35 mouse cellular contexts compared by ENCODE assay signal in the genomic region with DNA sequence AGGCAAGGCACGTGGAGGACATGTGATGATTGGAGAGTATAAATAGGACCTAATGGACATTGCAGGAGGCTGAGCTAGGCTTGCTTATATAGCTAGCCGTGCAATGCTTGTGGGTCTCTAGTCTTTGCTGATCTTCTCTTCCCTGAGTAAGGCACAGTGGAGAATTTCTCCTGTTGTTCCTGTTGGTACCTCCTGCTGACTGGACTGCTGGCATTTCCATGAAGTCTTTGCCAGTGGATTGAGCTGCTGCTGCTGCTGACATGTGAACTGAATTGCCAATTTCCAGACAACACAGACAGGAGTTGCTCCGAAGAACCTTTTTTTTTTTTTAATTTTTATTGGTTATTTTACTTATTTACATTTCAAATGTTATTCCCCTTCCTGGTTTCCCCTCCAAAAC. TPM values are rescaled to one million over a fixed set of nuclear protein-coding genes. Genes with fewer than 3 reads are reported as not detected.
"Had no signal": no experiment of that assay in that cellular context is flagged by ENCODE, and none has a peak within 500 bp of the region (broad histone marks: within the 10 kb centered on the region; RNA-seq: fewer than 3 reads in every experiment).

No protein-coding gene starts in this region.

- H3K4me3 ChIP-seq: limb, embryonic 10.5 days; limb, embryonic 12.5 days; limb, embryonic 13.5 days; limb, embryonic 15.5 days; liver, embryonic 12.5 days; liver, embryonic 13.5 days; liver, embryonic 15.5 days; lung, embryonic 15.5 days; megakaryocyte, embryonic 14.5 days; midbrain, embryonic 10.5 days; midbrain, embryonic 12.5 days; midbrain, embryonic 13.5 days; midbrain, embryonic 15.5 days; myocyte; neural tube, embryonic 12.5 days; neural tube, embryonic 13.5 days had no signal

- H3K4me1 ChIP-seq: limb, embryonic 10.5 days; limb, embryonic 12.5 days; limb, embryonic 13.5 days; limb, embryonic 15.5 days; liver, embryonic 12.5 days; liver, embryonic 13.5 days; liver, embryonic 15.5 days; lung, embryonic 15.5 days; megakaryocyte, embryonic 14.5 days; midbrain, embryonic 10.5 days; midbrain, embryonic 12.5 days; midbrain, embryonic 13.5 days; midbrain, embryonic 15.5 days; neural tube, embryonic 12.5 days; neural tube, embryonic 13.5 days had no signal

- H3K27me3 ChIP-seq: limb, embryonic 12.5 days; limb, embryonic 15.5 days; liver, embryonic 12.5 days; liver, embryonic 13.5 days; liver, embryonic 15.5 days; lung, embryonic 15.5 days; megakaryocyte, embryonic 14.5 days; midbrain, embryonic 12.5 days; midbrain, embryonic 13.5 days; midbrain, embryonic 15.5 days; neural tube, embryonic 12.5 days; neural tube, embryonic 13.5 days had no signal

- DNase-seq: left cerebral cortex, postnatal 4 days; liver; liver, embryonic 13.5 days; liver, postnatal 0 days; lung, adult 18-20 months; lung, adult 2 months; lung, embryonic 14.5 days; lung, postnatal 10 days; lung, postnatal 14 days; lung, postnatal 36 days; lung, postnatal 4 days; midbrain, embryonic 14.5 days had no signal

- H3K27ac ChIP-seq: limb, embryonic 10.5 days; limb, embryonic 12.5 days; limb, embryonic 13.5 days; limb, embryonic 15.5 days; liver, embryonic 12.5 days; liver, embryonic 13.5 days; liver, embryonic 14.5 days; liver, embryonic 15.5 days; lung, embryonic 15.5 days; macrophage; midbrain, embryonic 10.5 days; midbrain, embryonic 12.5 days; midbrain, embryonic 13.5 days; midbrain, embryonic 15.5 days; neural tube, embryonic 12.5 days; neural tube, embryonic 13.5 days had no signal

RNA-seq across cellular contexts. Expression of gene Gpr158, which starts 41.5 kb away (rescaled TPM):
- polyA plus RNA-seq: limb, embryonic 10.5 days; limb, embryonic 11.5 days; liver, adult 2 months; liver, embryonic 11.5 days; liver, embryonic 12.5 days; liver, embryonic 13.5 days; liver, embryonic 14.5 days; liver, embryonic 15.5 days; liver, embryonic 16.5 days; liver, postnatal 0 days; lung, adult 2 months; lung, embryonic 14.5 days; lung, embryonic 16.5 days; lung, postnatal 0 days; macrophage; myocyte had no signal
